Mouse (Mus musculus) urinary bladder, postnatal 4 days (tissue): Measurements from ENCODE around the gene Il17re.

ENCODE experiments used
- DNase-seq, 2 experiments: peaks; one replicate each; pipeline ENCODE4 v3.0.0; 2021 to 2022; ENCODE audit warnings: low spot score in 2 of 2

Gene Il17re

GRCm38 (mm10) chr6:113443091-113443490, 15.2 kb upstream of the Il17re start:
- DNase-seq = no peak

- no peak for DNase-seq
Observed at GRCm38 (mm10) chr6:113444207-113444965, 13.9 kb upstream of the Il17re start.

- no peak for DNase-seq
Observed at GRCm38 (mm10) chr6:113447639-113448038, 10.6 kb upstream of the Il17re start.

- DNase-seq = no peak
Observed at GRCm38 (mm10) chr6:113451839-113452238, 6.4 kb upstream of the Il17re start.

GRCm38 (mm10) chr6:113455007-113455406, 3.3 kb upstream of the Il17re start:
- DNase-seq = no peak

GRCm38 (mm10) chr6:113458635-113459034, 351 bp downstream of the Il17re start:
- DNase-seq = peak in 1 of 2 experiments; percentile 61

GRCm38 (mm10) chr6:113464040-113464439, 5.8 kb downstream of the Il17re start:
- DNase-seq = no peak

- no peak for DNase-seq
Observed at GRCm38 (mm10) chr6:113465602-113466001, 7.3 kb downstream of the Il17re start.

GRCm38 (mm10) chr6:113468512-113468911, 10.2 kb downstream of the Il17re start:
- no peak for DNase-seq

- peak; percentile 64 to 74 for DNase-seq
Observed at GRCm38 (mm10) chr6:113469021-113469420, 10.7 kb downstream of the Il17re start.

- peak; percentile 74 to 84 for DNase-seq
Observed at GRCm38 (mm10) chr6:113469432-113469831, 11.1 kb downstream of the Il17re start.

- peak in 1 of 2 experiments; percentile 63 for DNase-seq
Observed at GRCm38 (mm10) chr6:113471297-113471936, 13.1 kb downstream of the Il17re start, which contains the start of gene Il17rc. Il17rc (plus strand) TSS chr6:113471427.

- DNase-seq = no peak
Observed at GRCm38 (mm10) chr6:113472061-113472460, 13.8 kb downstream of the Il17re start.

GRCm38 (mm10) chr6:113473246-113473645, 15.0 kb downstream of the Il17re start:
- DNase-seq = no peak

GRCm38 (mm10) chr6:113473715-113474114, 15.4 kb downstream of the Il17re start:
- no peak for DNase-seq

- DNase-seq = no peak
Observed at GRCm38 (mm10) chr6:113477353-113477752, 19.1 kb downstream of the Il17re start.

GRCm38 (mm10) chr6:113478906-113479305, 20.6 kb downstream of the Il17re start:
- no peak for DNase-seq

GRCm38 (mm10) chr6:113480555-113481373, 22.5 kb downstream of the Il17re start:
- DNase-seq = peak in 1 of 2 experiments; percentile 58

- DNase-seq = no peak
Observed at GRCm38 (mm10) chr6:113482477-113483099, 24.3 kb downstream of the Il17re start.

- peak; percentile 88 to 93 for DNase-seq
Observed at GRCm38 (mm10) chr6:113483100-113483615, 24.9 kb downstream of the Il17re start, which contains the start of gene Creld1. Creld1 (plus strand) TSS chr6:113483297.

GRCm38 (mm10) chr6:113483729-113484128, 25.4 kb downstream of the Il17re start:
- DNase-seq = no peak
